Mouse (Mus musculus) intestine, embryonic 15.5 days (tissue): ENCODE data around the gene Htr7. TPM values are rescaled to one million over a fixed set of nuclear protein-coding genes. Genes with fewer than 3 reads are reported as not detected.

Experiments
- ATAC-seq: fragments of 200-750 bp; cut with Nextera tagmentation; 2 replicates; pipeline ENCODE4 v1.8.0; 2017; ENCODE audit warnings: moderate TSS enrichment, moderate library complexity
- H3K27ac ChIP-seq: fragments of 300-500 bp; sonication (generic); 2 replicates; pipeline ENCODE4 v1.5.1; 2015; ENCODE audit warnings: mild to moderate bottlenecking, inconsistent platforms
- H3K27me3 ChIP-seq: fragments of 300-500 bp; sonication (generic); replicated peaks from 2 replicates; pipeline ENCODE4 v1.6.1; 2015; ENCODE audit warnings: inconsistent platforms
- H3K36me3 ChIP-seq: fragments of 300-500 bp; sonication (generic); 2 replicates; pipeline ENCODE4 v1.6.1; 2015; ENCODE audit warnings: inconsistent platforms
- H3K4me1 ChIP-seq: fragments of 300-500 bp; sonication (generic); replicated peaks from 2 replicates; pipeline ENCODE4 v1.6.1; 2015; ENCODE audit warnings: inconsistent platforms
- H3K4me2 ChIP-seq: fragments of 300-500 bp; sonication (generic); replicated peaks from 2 replicates; pipeline ENCODE4 v1.6.1; 2015; ENCODE audit warnings: mild to moderate bottlenecking, inconsistent platforms
- H3K4me3 ChIP-seq: fragments of 300-500 bp; sonication (generic); replicated peaks from 2 replicates; pipeline ENCODE4 v1.5.1; 2015; ENCODE audit warnings: inconsistent platforms
- H3K9ac ChIP-seq: fragments of 300-500 bp; sonication (generic); 2 replicates; pipeline ENCODE4 v1.6.1; 2015; ENCODE audit warnings: inconsistent platforms
- H3K9me3 ChIP-seq: fragments of 300-500 bp; sonication (generic); 2 replicates; pipeline ENCODE4 v1.6.1; 2016; ENCODE audit warnings: inconsistent platforms
- WGBS: fragments of 180-500 bp; shearing (Covaris S2); methylation state at CpG from one replicate; pipeline ENCODE4 v1.1.7; 2015; 5-methylcytosine and 5-hydroxymethylcytosine counted together
- polyA plus RNA-seq: library from polyadenylated mRNA; unstranded; fragments of >200 nt; fragmentation: Nextera tagmentation; extraction: Ambion mirVana; gene quantifications from 2 replicates; pipeline ENCODE4 v1.2.1, GENCODE M21; 2015

Gene Htr7
- polyA plus RNA-seq, 1 experiment from 2014 or later, result 0.06 TPM

DNA sequence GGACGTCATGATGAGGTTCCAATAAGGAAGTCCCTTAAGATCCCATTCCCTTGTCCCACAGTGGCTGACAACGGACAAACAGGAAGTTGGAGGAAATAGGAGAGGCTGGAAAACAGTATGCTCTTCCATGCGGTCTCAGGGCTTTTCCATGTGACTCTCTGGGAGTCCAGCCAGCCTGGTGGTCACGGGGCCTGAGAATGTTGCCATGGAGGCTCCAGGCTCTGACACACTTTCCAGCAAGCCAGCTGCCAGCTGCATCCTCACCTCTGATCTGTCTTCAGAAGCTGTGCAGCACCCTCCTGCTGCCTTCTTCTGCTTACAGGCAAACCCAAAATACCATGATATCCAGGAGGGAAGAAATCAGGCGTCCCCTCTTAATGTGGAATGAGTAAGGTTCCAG lies 132.9 kb downstream of the Htr7 start:
- no peaks in the 10 kb centered on the region for H3K27me3 ChIP-seq
- H3K27ac ChIP-seq, result no peak overlapping the region
- H3K9me3 ChIP-seq, result no peaks in the 10 kb centered on the region
- H3K4me2 ChIP-seq, result no peak overlapping the region
- H3K36me3 ChIP-seq, result no peaks in the 10 kb centered on the region
- ATAC-seq, result no peak
- H3K9ac ChIP-seq, result no peak overlapping the region
- H3K4me3 ChIP-seq, result no peak overlapping the region
- no peaks in the 10 kb centered on the region for H3K4me1 ChIP-seq
- WGBS, result 45% methylated on average over 5 of the region's 5 CpGs

Other genes with a start within 250 kb of the Htr7 start
- gene Rpp30, start 26.2 kb upstream of the Htr7 start, polyA plus RNA-seq, result 61.7 and 71.4 TPM in 2 replicates
- 0.11 and 0.18 TPM in 2 replicates for gene Ankrd1, start 62.6 kb upstream of the Htr7 start, polyA plus RNA-seq